Mouse (Mus musculus) spleen, adult 10 weeks (tissue): ENCODE results near the gene Sult1d1. TPM values are rescaled to one million over a fixed set of nuclear protein-coding genes. Genes with fewer than 3 reads are reported as not detected.

ENCODE experiments used
- polyA plus RNA-seq: library from polyadenylated mRNA; stranded (reverse); fragments of 350-450 nt; fragmentation: Illumina TruSeq; extraction: RNeasy Lipid Tissue Mini Kit (QIAGEN cat#74804); gene quantifications from one replicate; pipeline ENCODE4 v1.2.3, GENCODE M21; 2015; ENCODE audit warnings: low replicate concordance; ENCODE audit not compliant: insufficient read depth

Gene Sult1d1
- polyA plus RNA-seq, result not detected

GRCm38 (mm10) chr5:87568845-87569244, at the start of gene Sult1d1:
Sult1d1 (minus strand) TSS chr5:87569027.

GRCm38 (mm10) chr5:87591494-87591893, 22.7 kb upstream of the Sult1d1 start, which contains the start of gene Sult1e1:
Sult1e1 (minus strand) TSS chr5:87591594.

GRCm38 (mm10) chr5:87538111-87538510, 30.7 kb downstream of the Sult1d1 start, which contains the start of gene Sult1b1:
Sult1b1 (minus strand) TSS chr5:87538195.

Other genes starting within 250 kb of the Sult1d1 start
- not detected for gene Ugt2a3, start 231.8 kb downstream of the Sult1d1 start, polyA plus RNA-seq
- gene Ugt2b38, start 144.8 kb downstream of the Sult1d1 start, polyA plus RNA-seq, result not detected
- gene Ugt2a2, start 86.8 kb downstream of the Sult1d1 start, polyA plus RNA-seq, result not detected
- gene Gm43638, start 82.2 kb downstream of the Sult1d1 start, polyA plus RNA-seq, result not detected
- gene Ugt2a1, start 78.2 kb downstream of the Sult1d1 start, polyA plus RNA-seq, result not detected
- not detected for gene Sult1b1, start 30.8 kb downstream of the Sult1d1 start, polyA plus RNA-seq
- gene Sult1e1, start 22.6 kb upstream of the Sult1d1 start, polyA plus RNA-seq, result 0.77 TPM
- not detected for gene Csn1s1, start 97.2 kb upstream of the Sult1d1 start, polyA plus RNA-seq
- gene Csn2, start 130.6 kb upstream of the Sult1d1 start, polyA plus RNA-seq, result 0.99 TPM
- gene Csn1s2a, start 205.5 kb upstream of the Sult1d1 start, polyA plus RNA-seq, result not detected
- not detected for gene Csn1s2b, start 239.1 kb upstream of the Sult1d1 start, polyA plus RNA-seq